Mouse (Mus musculus): Measurements from ENCODE around the gene Stard3. TPM values are rescaled to one million over a fixed set of nuclear protein-coding genes. Genes with fewer than 3 reads are reported as not detected.
"Not testable (repeated sequence)": the region's sequence is repeated elsewhere in the genome, so short reads cannot be mapped to it uniquely, and the experiment has no call there.

Stard3 gene
- polyA plus RNA-seq, 1 experiment from 2014 or later = 52.8 TPM

DNA sequence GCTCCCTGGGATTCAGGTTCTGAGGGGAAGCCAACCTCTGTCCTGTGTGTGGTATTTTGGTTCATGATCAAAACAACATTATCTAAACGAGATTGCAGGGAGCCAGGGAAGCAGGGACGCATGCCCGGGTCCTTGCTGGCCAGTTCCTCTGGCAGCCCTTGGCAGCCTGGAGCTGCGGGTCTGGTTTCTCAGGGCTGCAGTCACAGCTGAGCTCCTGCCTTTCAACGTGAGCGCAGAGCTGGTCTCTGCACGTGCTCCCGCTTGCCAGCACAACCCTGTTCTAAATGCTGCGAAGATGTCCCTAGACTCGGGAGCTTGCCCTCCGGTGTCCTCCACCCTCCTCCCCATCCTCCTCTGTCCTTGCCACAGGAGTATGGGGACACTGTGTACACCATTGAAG is 19.6 kb downstream of the Stard3 start:
- WGBS = 85% methylated on average over 11 of the region's 11 CpGs
- no peaks in the 10 kb centered on the region for H3K9me3 ChIP-seq (ENCODE audit: control insufficient read depth, low read length)
- H3K4me3 ChIP-seq (replicated peaks; ENCODE audit: low read length) = no peak overlapping the region
- H3K9ac ChIP-seq (replicated peaks; ENCODE audit: low read depth, low read length) = no peak overlapping the region
- H3K36me3 ChIP-seq (ENCODE audit: control insufficient read depth, insufficient read depth) = peaks cover 23% of the 10 kb centered on the region
- no peaks in the 10 kb centered on the region for H3K27me3 ChIP-seq (replicated peaks; ENCODE audit: control insufficient read depth, insufficient read depth, low read length)
- no peak overlapping the region for H3K27ac ChIP-seq (ENCODE audit: low read length)
- H3K4me2 ChIP-seq (ENCODE audit: low read length) = no peak overlapping the region
- ATAC-seq = no peak
- peaks cover 11% of the 10 kb centered on the region for H3K4me1 ChIP-seq (replicated peaks; ENCODE audit: control insufficient read depth, insufficient read depth, low read length)

DNA sequence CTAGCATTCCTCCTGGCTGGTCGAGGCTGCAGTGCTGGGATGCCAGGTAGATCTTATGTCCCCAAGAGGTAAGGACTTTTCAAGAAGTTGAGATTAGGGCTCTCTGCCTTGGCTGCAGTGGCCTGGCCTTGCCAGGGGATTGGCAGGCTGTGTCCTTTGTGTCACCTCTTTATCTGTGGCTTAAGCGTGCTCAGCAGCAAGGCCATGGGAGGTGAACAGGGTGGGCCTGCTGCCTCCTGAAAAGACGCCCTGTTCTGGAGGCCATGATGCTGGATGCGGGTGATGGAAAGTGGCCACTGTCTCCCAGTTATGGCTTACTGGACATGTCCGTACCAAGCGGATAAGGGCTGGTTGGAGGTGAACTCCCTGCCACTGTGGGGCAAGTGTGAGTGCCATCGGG is 21.2 kb downstream of the Stard3 start:
- no peak for ATAC-seq
- no peak overlapping the region; the same call in 1 of the 2 replicates for H3K27ac ChIP-seq (ENCODE audit: low read length)
- peaks cover 9% of the 10 kb centered on the region for H3K4me1 ChIP-seq (replicated peaks; ENCODE audit: control insufficient read depth, insufficient read depth, low read length)
- H3K36me3 ChIP-seq (ENCODE audit: control insufficient read depth, insufficient read depth) = peaks cover 23% of the 10 kb centered on the region
- H3K9me3 ChIP-seq (ENCODE audit: control insufficient read depth, low read length) = no peaks in the 10 kb centered on the region
- H3K4me2 ChIP-seq (ENCODE audit: low read length) = no peak overlapping the region
- no peak overlapping the region for H3K4me3 ChIP-seq (replicated peaks; ENCODE audit: low read length)
- no peak overlapping the region for H3K9ac ChIP-seq (replicated peaks; ENCODE audit: low read depth, low read length)
- WGBS = 86% methylated on average over 7 of the region's 7 CpGs
- no peaks in the 10 kb centered on the region for H3K27me3 ChIP-seq (replicated peaks; ENCODE audit: control insufficient read depth, insufficient read depth, low read length)

DNA sequence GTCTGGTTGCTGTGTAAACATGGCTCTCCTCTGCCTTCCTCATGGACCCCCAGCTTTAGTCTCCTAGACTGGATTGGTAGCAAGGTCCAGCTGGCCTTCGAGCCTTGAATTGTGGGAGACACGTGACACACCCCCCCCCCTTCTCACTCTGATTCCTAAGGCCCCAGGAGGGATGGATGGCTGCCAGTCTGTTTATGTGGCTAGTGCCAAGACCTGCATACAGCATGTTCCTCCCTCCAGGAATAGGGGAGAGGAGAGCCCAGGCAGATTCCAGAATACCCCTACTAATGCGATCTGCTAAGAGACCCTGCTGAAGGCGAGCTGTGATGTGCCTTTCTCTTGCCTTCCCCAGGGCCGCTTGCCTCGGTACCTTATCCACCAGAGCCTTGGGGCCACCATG is 21.9 kb downstream of the Stard3 start:
- Histone ChIP-seq H3K4me1 (replicated peaks; ENCODE audit: control insufficient read depth, insufficient read depth, low read length) (peaks cover 9% of the 10 kb centered on the region), H3K27ac (ENCODE audit: low read length) (peak overlapping the region; percentile 31; the same call in 1 of the 2 replicates), H3K27me3 (replicated peaks; ENCODE audit: control insufficient read depth, insufficient read depth, low read length) (no peaks in the 10 kb centered on the region), H3K36me3 (ENCODE audit: control insufficient read depth, insufficient read depth) (peaks cover 21% of the 10 kb centered on the region), H3K9me3 (ENCODE audit: control insufficient read depth, low read length) (no peaks in the 10 kb centered on the region), H3K4me2 (ENCODE audit: low read length) (no peak overlapping the region), H3K4me3 (replicated peaks; ENCODE audit: low read length) (no peak overlapping the region), H3K9ac (replicated peaks; ENCODE audit: low read depth, low read length) (no peak overlapping the region)
- peak; percentile 38; the same call in 1 of the 2 replicates for ATAC-seq
- WGBS = 70% methylated on average over 6 of the region's 6 CpGs

DNA sequence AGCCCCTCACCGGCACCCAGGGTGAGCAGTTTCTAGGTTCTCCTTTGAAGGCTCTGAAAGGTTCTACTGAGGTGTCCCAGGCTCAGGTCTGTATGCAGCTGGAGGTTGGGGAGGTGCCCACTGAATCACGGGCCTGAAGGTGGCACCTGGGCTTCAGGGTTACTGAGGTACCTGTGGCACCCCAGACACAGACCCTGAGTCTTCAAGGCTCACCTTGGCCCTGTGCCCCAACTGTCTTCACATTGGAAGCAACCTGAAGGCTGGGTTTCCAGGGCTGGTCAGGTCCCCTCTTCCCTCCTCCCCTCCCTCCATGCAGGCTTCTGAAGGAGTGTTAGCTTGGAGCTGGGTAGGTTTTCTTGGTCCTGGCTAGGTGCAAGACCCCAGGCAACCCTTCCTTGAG is 23.5 kb downstream of the Stard3 start:
- Histone ChIP-seq H3K9me3 (ENCODE audit: control insufficient read depth, low read length) (no peaks in the 10 kb centered on the region), H3K27me3 (replicated peaks; ENCODE audit: control insufficient read depth, insufficient read depth, low read length) (peaks cover 4% of the 10 kb centered on the region; the same call in 1 of the 2 replicates), H3K9ac (replicated peaks; ENCODE audit: low read depth, low read length) (no peak overlapping the region), H3K4me3 (replicated peaks; ENCODE audit: low read length) (no peak overlapping the region), H3K36me3 (ENCODE audit: control insufficient read depth, insufficient read depth) (peaks cover 13% of the 10 kb centered on the region), H3K4me2 (ENCODE audit: low read length) (no peak overlapping the region), H3K4me1 (replicated peaks; ENCODE audit: control insufficient read depth, insufficient read depth, low read length) (peaks cover 9% of the 10 kb centered on the region), H3K27ac (ENCODE audit: low read length) (no peak overlapping the region)
- no peak for ATAC-seq
- 97% methylated on average over 2 of the region's 2 CpGs for WGBS

DNA sequence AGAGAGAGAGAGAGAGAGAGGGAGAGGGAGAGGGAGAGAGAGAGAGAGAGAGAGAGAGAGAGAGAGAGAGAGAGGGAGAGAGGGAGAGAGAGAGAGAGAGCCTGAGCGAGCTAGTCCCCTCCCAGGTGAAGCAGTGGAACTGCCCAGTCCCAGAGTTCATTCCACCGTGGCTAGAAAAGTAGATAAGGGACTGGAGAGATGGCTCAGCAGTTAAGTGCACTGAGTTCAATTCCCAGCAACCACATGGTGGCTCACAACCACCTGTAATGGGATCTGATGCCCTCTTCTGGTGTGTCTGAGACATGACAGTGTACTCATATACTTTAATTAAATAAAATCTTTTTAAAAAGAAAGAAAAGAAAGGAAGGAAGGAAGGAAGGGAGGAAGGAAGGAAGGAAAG is 24.2 kb downstream of the Stard3 start:
- not testable (repeated sequence) for H3K36me3 ChIP-seq (ENCODE audit: control insufficient read depth, insufficient read depth); H3K27me3 ChIP-seq (replicated peaks; ENCODE audit: control insufficient read depth, insufficient read depth, low read length); ATAC-seq; H3K27ac ChIP-seq (ENCODE audit: low read length); H3K4me2 ChIP-seq (ENCODE audit: low read length); H3K4me1 ChIP-seq (replicated peaks; ENCODE audit: control insufficient read depth, insufficient read depth, low read length); H3K9me3 ChIP-seq (ENCODE audit: control insufficient read depth, low read length); H3K9ac ChIP-seq (replicated peaks; ENCODE audit: low read depth, low read length); H3K4me3 ChIP-seq (replicated peaks; ENCODE audit: low read length)
- 65% methylated on average over 2 of the region's 2 CpGs for WGBS

DNA sequence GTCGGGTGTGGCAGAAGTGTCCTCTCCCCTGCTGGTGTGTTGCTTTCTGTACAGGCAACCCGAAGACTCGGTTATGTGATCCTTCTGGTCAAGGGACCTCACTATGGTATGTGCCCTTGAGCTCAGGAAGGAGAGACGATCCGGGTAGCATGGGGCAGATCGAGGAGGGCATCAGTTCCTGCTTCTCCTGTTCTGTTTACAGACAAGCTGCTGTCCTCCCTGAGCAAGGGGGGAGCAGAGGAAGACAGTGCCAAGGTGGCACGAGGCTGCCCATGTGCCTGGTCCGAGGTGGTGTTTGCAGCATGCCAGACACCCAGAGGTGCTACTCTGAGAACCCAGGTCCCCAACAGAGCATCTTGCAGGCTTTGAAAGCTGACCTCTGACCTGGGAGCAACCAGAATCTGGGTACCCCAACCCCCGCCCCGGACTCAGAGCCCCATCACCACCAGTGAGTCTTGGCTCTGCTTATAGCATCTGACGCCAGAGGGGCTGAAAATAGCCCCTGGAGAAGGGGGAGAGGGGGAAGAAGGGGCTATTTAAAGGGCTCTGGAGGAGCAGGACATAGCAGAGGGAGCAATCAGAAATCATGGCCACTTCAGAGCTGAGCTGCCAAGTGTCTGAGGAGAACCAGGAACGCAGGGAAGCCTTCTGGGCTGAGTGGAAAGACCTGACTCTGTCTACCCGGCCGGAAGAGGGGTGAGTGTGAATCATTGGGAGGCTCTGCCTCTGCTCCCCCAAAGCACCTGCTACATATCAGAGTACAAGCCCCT is 25.3 kb downstream of the Stard3 start, which contains the start of gene Tcap:
TSS of gene Tcap (plus strand) at position 551 of the 770 bp plus-strand sequence.
- peak within 1 kb of the TSS; percentile 15; the same call in 1 of the 2 replicates for H3K9ac ChIP-seq (replicated peaks; ENCODE audit: low read depth, low read length)

DNA sequence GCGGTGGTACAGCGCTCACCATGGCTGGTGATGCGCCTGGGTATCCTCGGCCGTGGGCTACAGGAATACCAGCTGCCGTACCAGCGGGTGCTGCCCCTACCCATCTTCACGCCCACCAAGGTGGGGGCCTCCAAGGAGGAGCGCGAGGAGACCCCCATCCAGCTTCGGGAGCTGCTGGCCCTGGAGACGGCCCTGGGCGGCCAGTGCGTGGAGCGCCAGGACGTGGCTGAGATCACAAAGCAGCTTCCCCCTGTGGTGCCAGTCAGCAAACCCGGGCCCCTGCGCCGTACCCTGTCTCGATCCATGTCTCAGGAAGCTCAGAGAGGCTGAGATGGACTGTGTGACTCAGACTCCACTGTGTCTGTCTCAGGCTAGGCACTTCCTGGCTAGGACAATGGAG is 26.0 kb downstream of the Stard3 start:
- no peak overlapping the region for H3K4me2 ChIP-seq (ENCODE audit: low read length)
- H3K4me3 ChIP-seq (replicated peaks; ENCODE audit: low read length) = no peak overlapping the region
- no peaks in the 10 kb centered on the region for H3K9me3 ChIP-seq (ENCODE audit: control insufficient read depth, low read length)
- H3K4me1 ChIP-seq (replicated peaks; ENCODE audit: control insufficient read depth, insufficient read depth, low read length) = peaks cover 9% of the 10 kb centered on the region
- no peaks in the 10 kb centered on the region; the same call in 1 of the 2 replicates for H3K36me3 ChIP-seq (ENCODE audit: control insufficient read depth, insufficient read depth)
- peaks cover 6% of the 10 kb centered on the region; the same call in 1 of the 2 replicates for H3K27me3 ChIP-seq (replicated peaks; ENCODE audit: control insufficient read depth, insufficient read depth, low read length)
- no peak for ATAC-seq
- peak overlapping the region; percentile 15; the same call in 1 of the 2 replicates for H3K9ac ChIP-seq (replicated peaks; ENCODE audit: low read depth, low read length)
- WGBS = 66% methylated on average over 20 of the region's 20 CpGs
- H3K27ac ChIP-seq (ENCODE audit: low read length) = no peak overlapping the region

More for the DNA sequence above, 25.3 kb downstream of the Stard3 start, which contains the start of gene Tcap:
- Histone ChIP-seq H3K9me3 (ENCODE audit: control insufficient read depth, low read length) (no peaks in the 10 kb centered on the region), H3K4me1 (replicated peaks; ENCODE audit: control insufficient read depth, insufficient read depth, low read length) (peaks cover 9% of the 10 kb centered on the region), H3K27ac (ENCODE audit: low read length) (no peak within 1 kb of the TSS), H3K4me3 (replicated peaks; ENCODE audit: low read length) (no peak within 1 kb of the TSS), H3K4me2 (ENCODE audit: low read length) (no peak within 1 kb of the TSS), H3K36me3 (ENCODE audit: control insufficient read depth, insufficient read depth) (peaks cover 2% of the 10 kb centered on the region; the same call in 1 of the 2 replicates), H3K27me3 (replicated peaks; ENCODE audit: control insufficient read depth, insufficient read depth, low read length) (peaks cover 6% of the 10 kb centered on the region; the same call in 1 of the 2 replicates)
- WGBS = 72% methylated on average over 14 of the region's 14 CpGs
- no peak for ATAC-seq

DNA sequence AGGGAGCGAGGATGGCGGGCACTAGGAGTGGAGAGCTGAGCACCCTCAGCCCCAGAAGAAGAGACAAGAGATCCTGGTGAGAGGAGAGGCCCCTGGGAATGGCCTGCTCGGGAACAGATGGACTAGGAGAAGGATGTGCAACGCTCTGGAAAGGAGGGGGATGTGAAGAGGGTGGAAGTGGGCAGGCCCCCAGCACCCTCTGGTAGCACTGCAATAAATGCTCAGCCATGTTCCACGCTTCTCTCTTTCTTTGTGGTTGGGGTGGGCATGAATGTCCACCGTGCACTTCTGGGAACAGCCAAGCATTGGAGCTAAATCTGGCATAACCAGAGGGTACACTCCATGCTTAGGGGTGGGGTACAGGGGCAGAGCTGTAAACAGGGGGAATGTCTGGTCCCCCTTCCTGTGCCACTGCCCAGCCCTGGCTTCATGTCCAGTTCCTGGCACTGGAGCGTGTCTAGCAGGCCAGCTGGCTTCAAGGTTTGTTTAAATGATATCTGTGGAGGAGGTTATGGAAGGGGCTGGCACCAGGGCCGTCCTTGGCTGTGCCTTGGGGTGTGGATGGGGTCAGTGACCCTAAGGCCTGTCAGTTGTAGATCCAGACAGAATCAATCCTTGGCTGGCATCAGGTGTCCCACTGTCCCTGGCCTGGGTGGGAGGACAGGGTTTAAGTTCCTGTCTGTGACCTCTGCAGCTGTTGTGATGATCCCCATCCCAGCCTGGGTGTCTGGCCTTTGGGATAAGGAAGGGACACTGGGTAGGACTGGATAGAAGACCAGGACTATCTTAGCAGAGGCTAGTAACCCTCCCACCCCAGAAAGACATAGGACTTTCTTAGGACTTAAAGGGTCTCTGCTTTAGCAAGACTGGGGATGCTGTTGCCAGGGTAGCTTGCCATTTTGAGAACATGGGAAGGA is 26.8 kb downstream of the Stard3 start:
- Histone ChIP-seq H3K4me2 (ENCODE audit: low read length) (no peak overlapping the region), H3K4me3 (replicated peaks; ENCODE audit: low read length) (no peak overlapping the region), H3K4me1 (replicated peaks; ENCODE audit: control insufficient read depth, insufficient read depth, low read length) (peaks cover 4% of the 10 kb centered on the region), H3K27me3 (replicated peaks; ENCODE audit: control insufficient read depth, insufficient read depth, low read length) (peaks cover 6% of the 10 kb centered on the region; the same call in 1 of the 2 replicates), H3K36me3 (ENCODE audit: control insufficient read depth, insufficient read depth) (no peaks in the 10 kb centered on the region), H3K9me3 (ENCODE audit: control insufficient read depth, low read length) (no peaks in the 10 kb centered on the region), H3K9ac (replicated peaks; ENCODE audit: low read depth, low read length) (peak overlapping the region; percentile 15; the same call in 1 of the 2 replicates), H3K27ac (ENCODE audit: low read length) (no peak overlapping the region)
- no peak for ATAC-seq
- WGBS = 64% methylated on average over 8 of the region's 8 CpGs
